Comparison of ENCODE assay signal across 9 mouse cellular contexts in the genomic region with DNA sequence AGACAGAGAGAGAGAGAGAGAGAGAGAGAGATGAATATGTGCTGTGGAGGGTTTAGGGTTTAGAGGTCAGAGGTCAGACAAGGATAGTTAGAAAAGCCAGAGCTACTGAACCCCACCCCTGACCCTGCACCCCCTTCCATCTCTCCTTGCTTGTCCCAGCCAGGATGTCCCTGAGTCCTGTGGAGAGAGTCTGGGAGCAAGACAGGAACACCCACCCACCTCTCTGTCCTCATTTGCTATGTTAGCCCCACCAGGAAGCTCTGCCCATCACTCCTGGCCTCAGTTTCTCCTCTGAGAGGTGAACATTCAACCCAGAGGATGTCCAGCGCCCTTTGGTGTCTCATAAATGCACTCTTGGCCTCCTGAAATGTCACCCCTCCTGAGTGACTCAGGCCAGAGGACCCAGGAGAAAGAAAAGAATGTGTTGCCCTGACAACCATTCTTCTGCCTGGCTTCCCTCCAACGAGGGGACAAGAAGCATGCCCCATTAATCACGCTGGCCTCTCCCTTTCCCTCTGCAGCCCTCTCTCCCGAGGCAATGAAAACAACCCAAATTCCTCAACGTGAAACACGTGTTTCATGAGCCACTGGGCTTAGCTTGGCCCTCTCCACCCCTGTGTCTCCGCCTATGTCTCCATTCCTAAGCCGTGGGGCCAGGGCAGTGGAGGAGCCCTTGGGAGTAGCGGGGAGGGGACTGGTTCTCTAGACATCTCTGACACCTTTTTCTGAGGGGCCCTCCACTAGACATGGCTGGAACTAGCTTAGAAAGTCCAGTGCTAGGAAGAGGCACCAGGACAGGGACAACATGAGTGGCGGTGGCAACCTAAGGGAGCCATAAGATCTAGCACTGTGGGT. TPM values are rescaled to one million over a fixed set of nuclear protein-coding genes. Genes with fewer than 3 reads are reported as not detected.
DNase-seq lines count a peak whose midpoint lies in the region; ATAC-seq and TF ChIP-seq lines count a peak whose summit lies in the region.
"Had no signal": no experiment of that assay in that cellular context is flagged by ENCODE, and none has a peak within 500 bp of the region (broad histone marks: within the 10 kb centered on the region; RNA-seq: fewer than 3 reads in every experiment).

No protein-coding gene starts in this region.

- H3K9ac ChIP-seq in forebrain, embryonic 12.5 days = no peak overlapping the region
- no peak overlapping the region for H3K9ac ChIP-seq in hindbrain, embryonic 13.5 days
- H3K9ac ChIP-seq in limb, embryonic 14.5 days (ENCODE audit: low read depth, low read length, severe bottlenecking) = 0 out of 2 replicates have a peak overlapping the region, but pooled peaks have one; percentile 16

- ATAC-seq in forebrain, embryonic 12.5 days (ENCODE audit: low FRiP score) = peak; percentile 61; the same call in 1 of the 2 replicates
- ATAC-seq in hindbrain, embryonic 13.5 days (ENCODE audit: low FRiP score) = peak; percentile 80
- peak; percentile 79 for ATAC-seq in limb, embryonic 14.5 days (ENCODE audit: low FRiP score, low read depth)
- ATAC-seq in megakaryocyte progenitor cell, adult 5-6 weeks (replicated peaks; ENCODE audit: poor library complexity) = no peak

- H3K4me3 ChIP-seq in C2C12 (ENCODE audit: insufficient read depth, poor library complexity, severe bottlenecking) = no peak overlapping the region
- no peak overlapping the region for H3K4me3 ChIP-seq in forebrain, embryonic 12.5 days (replicated peaks)
- no peak overlapping the region for H3K4me3 ChIP-seq in hindbrain, embryonic 13.5 days
- no peak overlapping the region for H3K4me3 ChIP-seq in limb, embryonic 14.5 days (replicated peaks; ENCODE audit: low read length)
- H3K4me3 ChIP-seq: megakaryocyte, embryonic 14.5 days had no signal

- H3K79me3 ChIP-seq in C2C12 (ENCODE audit: low read depth) = no peaks in the 10 kb centered on the region

- peak; percentile 76 for DNase-seq in R1 (ENCODE audit: low read depth, low spot score)
- peak; percentile 74 for DNase-seq in limb, embryonic 14.5 days (ENCODE audit: low spot score)
- peak; percentile 66 for DNase-seq in ovary, postnatal 14 days (ENCODE audit: low spot score)
- DNase-seq in thymus, postnatal 4 days = no peak

- no peak for TF ChIP-seq POLR2A in limb, embryonic 14.5 days (IDR thresholded peaks at IDR 0.05; ENCODE audit: borderline replicate concordance, extremely low read depth, insufficient read depth, insufficient read length)

- peak overlapping the region; percentile 73 for H3K27ac ChIP-seq in forebrain, embryonic 12.5 days
- H3K27ac ChIP-seq in hindbrain, embryonic 13.5 days = peak overlapping the region; percentile 60
- peak overlapping the region; percentile 65 for H3K27ac ChIP-seq in limb, embryonic 14.5 days (replicated peaks; ENCODE audit: low read depth, low read length)

- H3K27me3 ChIP-seq in C2C12 (ENCODE audit: control insufficient read depth, insufficient read depth, insufficient read length) = no peaks in the 10 kb centered on the region
- no peaks in the 10 kb centered on the region for H3K27me3 ChIP-seq in forebrain, embryonic 12.5 days
- H3K27me3 ChIP-seq in hindbrain, embryonic 13.5 days = no peaks in the 10 kb centered on the region
- no peaks in the 10 kb centered on the region for H3K27me3 ChIP-seq in limb, embryonic 14.5 days (ENCODE audit: control insufficient read depth, insufficient read depth, low read length)

- H3K4me2 ChIP-seq in forebrain, embryonic 12.5 days = no peak overlapping the region
- H3K4me2 ChIP-seq in hindbrain, embryonic 13.5 days = no peak overlapping the region
- H3K4me2 ChIP-seq in limb, embryonic 14.5 days (replicated peaks; ENCODE audit: low read depth, low read length, severe bottlenecking) = no peak overlapping the region

- no peaks in the 10 kb centered on the region for H3K9me3 ChIP-seq in forebrain, embryonic 12.5 days
- H3K9me3 ChIP-seq in hindbrain, embryonic 13.5 days = no peaks in the 10 kb centered on the region
- no peaks in the 10 kb centered on the region for H3K9me3 ChIP-seq in limb, embryonic 14.5 days (ENCODE audit: control insufficient read depth, low read length)

- peaks cover 13% of the 10 kb centered on the region for H3K4me1 ChIP-seq in forebrain, embryonic 12.5 days
- peaks cover 12% of the 10 kb centered on the region for H3K4me1 ChIP-seq in hindbrain, embryonic 13.5 days (replicated peaks)
- H3K4me1 ChIP-seq in limb, embryonic 14.5 days (ENCODE audit: control insufficient read depth, insufficient read depth, low read length) = peaks cover 12% of the 10 kb centered on the region

- H3ac ChIP-seq in C2C12 (ENCODE audit: control insufficient read depth, insufficient read length, low read depth) = no peak overlapping the region

- no peaks in the 10 kb centered on the region for H3K79me2 ChIP-seq in C2C12 (ENCODE audit: control insufficient read depth, insufficient read depth)

- 4% methylated on average over 10 of the region's 10 CpGs for WGBS in forebrain, embryonic 12.5 days
- WGBS in hindbrain, embryonic 13.5 days = 5% methylated on average over 10 of the region's 10 CpGs
- WGBS in limb, embryonic 14.5 days = 20% methylated on average over 10 of the region's 10 CpGs

- TF ChIP-seq CTCF in C2C12 (IDR thresholded peaks at IDR 0.05; ENCODE audit: control insufficient read depth, insufficient read depth, insufficient read length) = no peak

- H3K36me3 ChIP-seq in C2C12 (ENCODE audit: control insufficient read depth, insufficient read depth) = no peaks in the 10 kb centered on the region
- no peaks in the 10 kb centered on the region for H3K36me3 ChIP-seq in forebrain, embryonic 12.5 days (replicated peaks)
- no peaks in the 10 kb centered on the region for H3K36me3 ChIP-seq in hindbrain, embryonic 13.5 days
- no peaks in the 10 kb centered on the region for H3K36me3 ChIP-seq in limb, embryonic 14.5 days (ENCODE audit: control insufficient read depth, insufficient read depth, low read length)

TF ChIP-seq in C2C12, 6 proteins besides CTCF, POLR2A, EP300 and RAD21:
- no peak for TF ChIP-seq CEBPB (IDR thresholded peaks at IDR 0.05; ENCODE audit: low read depth)
- TF ChIP-seq MAX (IDR thresholded peaks at IDR 0.05) = peak; percentile 98

RNA-seq across cellular contexts. Expression of gene Upk3bl, which starts 2.8 kb away (rescaled TPM):
- polyA plus RNA-seq in C2C12 (2012; fragmentation: generic; extraction: Trizol) = 0.11 TPM
- polyA plus RNA-seq in forebrain, embryonic 12.5 days (2016; fragmentation: Nextera tagmentation; extraction: Ambion mirVana) = 0.32 and 0.92 TPM in 2 replicates
- not detected in 2 replicates for polyA plus RNA-seq in hindbrain, embryonic 13.5 days (2015; fragmentation: Nextera tagmentation; extraction: Ambion mirVana)
- 3.0 and 7.5 TPM in 2 replicates for polyA plus RNA-seq in limb, embryonic 14.5 days (2012; rRNA removed)
- polyA plus RNA-seq in limb, embryonic 14.5 days (2014; fragmentation: Nextera tagmentation; extraction: Ambion mirVana) = 11.5 and 14.1 TPM in 2 replicates
- 0.59 and 1.4 TPM in 2 replicates for total RNA-seq in megakaryocyte progenitor cell, adult 5-6 weeks (2015)
- total RNA-seq in megakaryocyte progenitor cell, adult 5-6 weeks (2017) = 0.17 and 1.0 TPM in 2 replicates

RNA-seq across cellular contexts. Expression of gene Upk3b, which starts 13.2 kb away (rescaled TPM):
- 0.01 TPM for polyA plus RNA-seq in C2C12 (2012; fragmentation: generic; extraction: Trizol)
- not detected in 2 replicates for polyA plus RNA-seq in forebrain, embryonic 12.5 days (2016; fragmentation: Nextera tagmentation; extraction: Ambion mirVana)
- polyA plus RNA-seq in hindbrain, embryonic 13.5 days (2015; fragmentation: Nextera tagmentation; extraction: Ambion mirVana) = 0.04 and 0.09 TPM in 2 replicates
- 0.15 and 1.1 TPM in 2 replicates for polyA plus RNA-seq in limb, embryonic 14.5 days (2012; rRNA removed)
- polyA plus RNA-seq in limb, embryonic 14.5 days (2014; fragmentation: Nextera tagmentation; extraction: Ambion mirVana) = 0.28 and 0.74 TPM in 2 replicates
- total RNA-seq in megakaryocyte progenitor cell, adult 5-6 weeks (2015) = not detected in 2 replicates
- total RNA-seq in megakaryocyte progenitor cell, adult 5-6 weeks (2017) = not detected in 2 replicates

RNA-seq across cellular contexts. Expression of gene Rasa4, which starts 32.3 kb away (rescaled TPM):
- polyA plus RNA-seq in C2C12 (2012; fragmentation: generic; extraction: Trizol) = 37.6 TPM
- polyA plus RNA-seq in forebrain, embryonic 12.5 days (2016; fragmentation: Nextera tagmentation; extraction: Ambion mirVana) = 6.2 and 8.0 TPM in 2 replicates
- polyA plus RNA-seq in hindbrain, embryonic 13.5 days (2015; fragmentation: Nextera tagmentation; extraction: Ambion mirVana) = 16.2 and 17.3 TPM in 2 replicates
- 29.4 and 35.0 TPM in 2 replicates for polyA plus RNA-seq in limb, embryonic 14.5 days (2012; rRNA removed)
- polyA plus RNA-seq in limb, embryonic 14.5 days (2014; fragmentation: Nextera tagmentation; extraction: Ambion mirVana) = 14.1 and 17.1 TPM in 2 replicates
- total RNA-seq in megakaryocyte progenitor cell, adult 5-6 weeks (2015) = 31.4 and 43.2 TPM in 2 replicates
- 21.5 and 31.9 TPM in 2 replicates for total RNA-seq in megakaryocyte progenitor cell, adult 5-6 weeks (2017)

RNA-seq across cellular contexts. Expression of gene Dtx2, which starts 56.9 kb away (rescaled TPM):
- 20.3 TPM for polyA plus RNA-seq in C2C12 (2012; fragmentation: generic; extraction: Trizol)
- polyA plus RNA-seq in forebrain, embryonic 12.5 days (2016; fragmentation: Nextera tagmentation; extraction: Ambion mirVana) = 29.7 and 32.9 TPM in 2 replicates
- 25.6 and 28.3 TPM in 2 replicates for polyA plus RNA-seq in hindbrain, embryonic 13.5 days (2015; fragmentation: Nextera tagmentation; extraction: Ambion mirVana)
- polyA plus RNA-seq in limb, embryonic 14.5 days (2012; rRNA removed) = 28.5 and 38.2 TPM in 2 replicates
- polyA plus RNA-seq in limb, embryonic 14.5 days (2014; fragmentation: Nextera tagmentation; extraction: Ambion mirVana) = 29.5 TPM in 2 replicates
- 12.9 and 13.7 TPM in 2 replicates for total RNA-seq in megakaryocyte progenitor cell, adult 5-6 weeks (2015)
- 4.7 and 5.5 TPM in 2 replicates for total RNA-seq in megakaryocyte progenitor cell, adult 5-6 weeks (2017)
